Mouse (Mus musculus): Measurements from ENCODE around the gene Anapc1. TPM values are rescaled to one million over a fixed set of nuclear protein-coding genes. Genes with fewer than 3 reads are reported as not detected.

Anapc1 gene
- 74.6 and 88.4 TPM in 2 replicates for total RNA-seq (2015; ENCODE audit: low replicate concordance)
- total RNA-seq (2017; ENCODE audit: low replicate concordance), result 93.8 and 97.8 TPM in 2 replicates

- ATAC-seq (replicated peaks; ENCODE audit: low FRiP score, poor library complexity, severe bottlenecking), result peak; percentile 99
Observed at GRCm38 (mm10) chr2:128686921-128687557, at the start of gene Anapc1. TSS of gene Anapc1 (minus strand) at chr2:128687391.

DNA sequence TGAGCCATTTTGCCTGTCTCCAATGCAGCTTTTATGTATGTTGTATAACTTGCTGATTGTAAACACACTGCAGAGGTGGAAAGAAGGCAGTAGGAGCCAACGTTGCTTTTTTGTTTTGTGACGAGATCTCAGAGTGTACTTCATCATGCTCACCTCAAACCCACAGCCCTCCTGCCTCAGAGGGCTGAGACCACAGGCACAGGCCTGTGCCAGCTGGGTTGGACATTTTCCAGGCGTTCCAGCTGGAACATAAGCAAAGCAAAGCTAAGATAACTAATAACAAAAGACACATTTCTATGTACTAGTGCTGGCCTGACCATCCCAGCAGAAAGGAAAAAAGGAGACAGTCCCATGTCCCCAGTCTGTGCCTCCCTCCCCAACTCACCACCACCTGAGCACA lies 47.9 kb upstream of the Anapc1 start:
- no peak for ATAC-seq (replicated peaks; ENCODE audit: low FRiP score, poor library complexity, severe bottlenecking)

- no peak for ATAC-seq (replicated peaks; ENCODE audit: low FRiP score, poor library complexity, severe bottlenecking)
Observed at GRCm38 (mm10) chr2:128731951-128732350, 44.8 kb upstream of the Anapc1 start.

DNA sequence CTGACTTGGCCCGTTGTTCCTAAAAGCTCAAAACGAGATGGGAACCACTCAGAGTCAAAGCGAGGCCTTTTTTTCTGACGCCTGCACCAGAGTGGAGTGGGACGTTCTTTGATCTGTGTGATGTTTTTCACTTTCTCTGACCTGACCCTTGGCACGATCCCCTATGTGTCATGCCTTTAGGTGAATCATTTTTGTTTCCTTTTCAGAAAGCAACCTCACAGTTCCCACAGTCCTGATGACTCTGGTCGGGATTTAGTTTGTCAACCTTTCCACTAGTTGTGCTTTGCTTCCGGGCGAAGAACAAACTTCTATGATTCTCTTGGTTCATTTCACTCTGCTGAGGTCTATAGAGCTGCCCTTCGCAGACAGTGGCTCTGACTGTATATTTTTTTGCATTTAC lies 44.3 kb upstream of the Anapc1 start:
- ATAC-seq (replicated peaks; ENCODE audit: low FRiP score, poor library complexity, severe bottlenecking), result no peak

DNA sequence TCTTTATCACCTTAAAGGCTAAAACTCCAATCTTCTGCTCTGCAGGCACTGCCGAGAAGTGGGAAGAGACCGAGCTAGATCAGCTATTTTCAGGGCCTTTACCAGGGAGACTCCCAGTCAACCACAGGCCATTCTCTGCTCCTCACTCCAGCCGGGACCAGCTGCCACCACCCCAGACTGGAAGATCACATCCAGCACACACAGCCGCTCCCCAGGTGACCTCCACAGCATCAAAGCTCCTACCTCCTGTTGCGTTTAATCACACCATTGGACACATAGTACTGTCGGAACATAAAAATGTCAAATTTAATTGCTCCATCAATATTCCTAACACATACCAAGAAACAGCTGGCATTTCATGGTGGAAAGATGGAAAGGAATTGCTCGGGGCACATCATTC lies 42.0 kb upstream of the Anapc1 start:
- no peak for ATAC-seq (replicated peaks; ENCODE audit: low FRiP score, poor library complexity, severe bottlenecking)

- no peak for ATAC-seq (replicated peaks; ENCODE audit: low FRiP score, poor library complexity, severe bottlenecking)
Observed at GRCm38 (mm10) chr2:128728066-128728465, 40.9 kb upstream of the Anapc1 start.

- no peak for ATAC-seq (replicated peaks; ENCODE audit: low FRiP score, poor library complexity, severe bottlenecking)
Observed at GRCm38 (mm10) chr2:128727552-128727951, 40.4 kb upstream of the Anapc1 start.

DNA sequence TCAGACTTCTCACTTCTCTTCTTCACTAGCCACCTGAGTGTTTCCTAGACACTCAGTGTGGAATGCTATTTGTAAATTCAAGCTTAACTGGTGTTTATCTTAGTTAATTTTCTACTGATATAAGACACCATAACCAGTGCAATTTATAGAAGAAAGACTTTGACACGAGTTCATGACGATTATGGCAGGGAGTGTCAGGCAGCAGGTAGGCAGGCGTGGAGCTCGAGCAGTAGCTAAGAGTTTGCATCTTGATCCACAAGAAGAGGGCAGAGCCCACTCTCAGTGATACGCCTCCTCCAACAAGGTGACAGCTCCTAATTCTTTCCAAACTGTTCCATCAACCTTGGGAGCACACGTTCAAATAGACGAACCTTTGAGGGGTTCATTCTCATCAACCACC lies 39.4 kb upstream of the Anapc1 start:
- ATAC-seq (replicated peaks; ENCODE audit: low FRiP score, poor library complexity, severe bottlenecking), result no peak

GRCm38 (mm10) chr2:128726067-128726466 lies 38.9 kb upstream of the Anapc1 start:
- no peak for ATAC-seq (replicated peaks; ENCODE audit: low FRiP score, poor library complexity, severe bottlenecking)

GRCm38 (mm10) chr2:128722106-128722710 lies 35.0 kb upstream of the Anapc1 start:
- no peak for ATAC-seq (replicated peaks; ENCODE audit: low FRiP score, poor library complexity, severe bottlenecking)

- ATAC-seq (replicated peaks; ENCODE audit: low FRiP score, poor library complexity, severe bottlenecking), result no peak
Observed at GRCm38 (mm10) chr2:128719380-128719779, 32.2 kb upstream of the Anapc1 start.

GRCm38 (mm10) chr2:128715979-128716378 lies 28.8 kb upstream of the Anapc1 start:
- no peak for ATAC-seq (replicated peaks; ENCODE audit: low FRiP score, poor library complexity, severe bottlenecking)

DNA sequence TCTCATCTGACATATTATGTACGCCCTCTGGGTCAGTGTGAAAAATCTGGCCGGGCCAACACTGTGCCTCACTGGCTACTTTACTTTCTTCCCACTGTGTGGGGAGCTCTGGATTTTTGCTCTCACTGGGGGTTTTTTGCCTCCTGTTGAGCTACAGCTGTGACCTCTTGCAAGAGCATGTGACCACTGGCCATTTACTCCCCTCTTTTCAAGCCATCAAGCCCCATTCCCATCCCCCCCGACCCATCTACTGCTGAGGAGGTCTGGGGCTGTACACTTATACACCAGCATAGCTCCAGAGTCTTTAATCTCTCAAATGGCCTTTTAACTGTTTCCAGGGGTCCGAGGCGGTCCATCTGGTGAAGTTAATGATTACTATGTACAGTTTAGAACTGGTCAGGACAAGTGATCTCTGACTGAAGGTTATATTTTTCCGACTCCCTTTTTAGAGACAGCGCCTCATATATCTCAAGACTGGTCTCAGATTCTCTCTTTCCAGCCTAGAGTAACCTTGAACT lies 27.6 kb upstream of the Anapc1 start:
- no peak for ATAC-seq (replicated peaks; ENCODE audit: low FRiP score, poor library complexity, severe bottlenecking)

GRCm38 (mm10) chr2:128713548-128714003 lies 26.4 kb upstream of the Anapc1 start:
- no peak for ATAC-seq (replicated peaks; ENCODE audit: low FRiP score, poor library complexity, severe bottlenecking)

- no peak for ATAC-seq (replicated peaks; ENCODE audit: low FRiP score, poor library complexity, severe bottlenecking)
Observed at GRCm38 (mm10) chr2:128712940-128713339, 25.7 kb upstream of the Anapc1 start.

- no peak for ATAC-seq (replicated peaks; ENCODE audit: low FRiP score, poor library complexity, severe bottlenecking)
Observed at GRCm38 (mm10) chr2:128710609-128711008, 23.4 kb upstream of the Anapc1 start.

- no peak for ATAC-seq (replicated peaks; ENCODE audit: low FRiP score, poor library complexity, severe bottlenecking)
Observed at GRCm38 (mm10) chr2:128709264-128709663, 22.1 kb upstream of the Anapc1 start.

DNA sequence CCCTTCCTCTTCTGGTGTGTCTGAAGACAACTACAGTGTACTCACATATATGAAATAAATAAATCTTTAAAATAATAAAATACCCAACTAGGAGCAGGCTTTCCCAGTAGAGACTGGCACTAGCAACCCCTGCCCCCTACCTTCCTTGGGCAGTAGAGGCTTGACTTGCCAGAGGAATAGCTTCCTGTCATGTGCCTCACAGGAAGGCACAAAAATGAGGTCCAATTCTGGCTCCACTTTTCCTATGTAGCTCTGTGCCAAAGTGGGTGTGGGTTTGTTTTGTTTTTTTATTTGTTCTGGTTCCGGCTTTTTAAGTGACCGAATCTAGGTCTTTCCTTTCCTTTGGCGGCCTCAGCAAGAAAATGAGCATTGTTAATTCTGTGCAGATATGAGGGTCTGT lies 17.3 kb upstream of the Anapc1 start:
- ATAC-seq (replicated peaks; ENCODE audit: low FRiP score, poor library complexity, severe bottlenecking), result no peak

- no peak for ATAC-seq (replicated peaks; ENCODE audit: low FRiP score, poor library complexity, severe bottlenecking)
Observed at GRCm38 (mm10) chr2:128699201-128699885, 12.2 kb upstream of the Anapc1 start.

DNA sequence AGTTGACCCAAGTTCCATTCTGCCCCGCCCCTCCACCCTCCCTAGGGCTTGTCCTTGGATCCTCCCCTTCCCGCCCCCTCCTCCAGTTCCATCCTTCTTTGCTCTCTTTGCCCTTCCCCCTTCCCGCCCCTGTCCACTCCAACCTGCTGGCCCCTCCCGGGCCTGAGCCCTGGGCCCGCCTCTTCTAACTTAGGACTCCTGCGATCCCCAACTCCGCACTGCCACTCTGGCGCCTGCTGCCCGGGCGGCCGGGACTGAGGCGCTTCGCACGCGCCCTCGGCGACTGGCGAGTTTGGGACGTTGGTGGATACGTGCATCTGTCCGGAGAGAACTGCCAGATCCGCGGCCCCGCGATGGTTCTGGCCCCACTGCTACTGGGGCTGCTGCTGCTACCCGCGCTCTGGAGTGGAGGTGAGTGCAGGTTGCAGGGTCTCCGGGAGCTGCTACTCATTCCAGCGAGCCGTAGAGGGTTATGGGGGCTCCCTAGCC lies 11.5 kb upstream of the Anapc1 start, which contains the start of gene Mertk:
Mertk (plus strand) TSS at position 264 of the 489 bp plus-strand sequence.
- ATAC-seq (replicated peaks; ENCODE audit: low FRiP score, poor library complexity, severe bottlenecking), result no peak; the same call in 1 of the 2 replicates
